Mouse (Mus musculus) brown adipose tissue, adult 24 weeks (tissue): Measurements from ENCODE around the gene Tcf7. TPM values are rescaled to one million over a fixed set of nuclear protein-coding genes. Genes with fewer than 3 reads are reported as not detected.
"Not testable (repeated sequence)": the region's sequence is repeated elsewhere in the genome, so short reads cannot be mapped to it uniquely, and the experiment has no call there.

Experiments used
- H3K27ac ChIP-seq: fragments of 200-500 bp; replicated peaks from 2 replicates; pipeline ENCODE4 v1.5.1; 2012; ENCODE audit warnings: low read depth, mild to moderate bottlenecking, low read length
- H3K4me1 ChIP-seq: fragments of 200-500 bp; 2 replicates; pipeline ENCODE4 v1.6.1; 2012; ENCODE audit warnings: low read length, mixed read lengths; ENCODE audit not compliant: control insufficient read depth, insufficient read depth, insufficient read length
- H3K4me3 ChIP-seq: fragments of 200-500 bp; 2 replicates; pipeline ENCODE4 v1.5.1; 2012; ENCODE audit warnings: low read depth, mild to moderate bottlenecking, low read length, moderate library complexity; ENCODE audit not compliant: insufficient read depth
- polyA plus RNA-seq: library from polyadenylated mRNA; stranded (reverse); fragments of >200 nt; gene quantifications from 2 replicates; pipeline ENCODE4 v1.2.4, GENCODE M21; 2012; ENCODE audit not compliant: missing spikeins, insufficient read depth, insufficient read length

Gene Tcf7
- polyA plus RNA-seq, 1 experiment: not detected

- peak within 1 kb of the TSS; percentile 99 for H3K27ac ChIP-seq
- peaks cover 9% of the 10 kb centered on the region; the same call in 1 of the 2 replicates for H3K4me1 ChIP-seq
- H3K4me3 ChIP-seq: peak within 1 kb of the TSS; percentile 79
Observed at GRCm38 (mm10) chr11:52231606-52232541, 50.9 kb downstream of the Tcf7 start, which contains the start of gene Skp1a. TSS of gene Skp1a (plus strand) at chr11:52231995.

GRCm38 (mm10) chr11:52230694-52231093 lies 52.1 kb downstream of the Tcf7 start:
- Histone ChIP-seq H3K4me3 (peak overlapping the region; percentile 1; the same call in 1 of the 2 replicates), H3K4me1 (peaks cover 9% of the 10 kb centered on the region; the same call in 1 of the 2 replicates), H3K27ac (no peak overlapping the region)

DNA sequence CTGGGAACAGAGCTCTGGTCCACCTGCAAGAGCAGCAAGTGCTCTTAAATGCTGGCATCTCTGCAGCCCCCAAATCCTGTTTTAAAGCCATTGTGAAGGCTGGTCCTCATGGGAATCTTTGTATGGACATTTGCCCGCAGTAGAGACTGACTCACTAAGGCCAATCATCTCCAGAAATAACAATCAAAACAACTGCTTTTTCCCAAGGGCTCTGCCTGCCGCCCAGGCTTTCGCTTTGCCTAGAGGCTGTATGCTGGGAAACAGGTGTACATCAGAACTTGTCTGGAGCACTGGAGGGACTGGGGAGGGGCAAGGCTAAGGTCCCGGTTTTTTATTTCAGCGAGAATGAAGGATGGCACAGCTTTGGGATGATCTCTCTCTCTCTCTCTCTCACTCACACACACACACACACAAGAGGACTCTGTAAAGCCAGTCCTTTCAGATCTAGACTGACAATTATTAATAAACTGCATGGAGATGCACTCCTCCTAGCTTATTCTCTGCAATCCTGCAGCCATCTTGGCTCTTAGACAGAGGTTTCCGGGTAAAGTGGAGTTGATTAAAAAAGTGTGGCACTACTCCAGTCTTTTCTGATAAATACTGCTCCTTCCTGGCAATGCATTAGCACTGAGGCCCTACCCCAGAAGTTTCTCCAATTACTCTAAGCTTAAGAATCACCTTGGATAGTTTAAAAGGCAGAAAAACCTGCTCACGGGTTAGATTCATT lies 53.9 kb downstream of the Tcf7 start:
- Histone ChIP-seq H3K4me3 (no peak overlapping the region), H3K4me1 (peaks cover 6% of the 10 kb centered on the region; the same call in 1 of the 2 replicates), H3K27ac (no peak overlapping the region; the same call in 1 of the 2 replicates)

- Histone ChIP-seq H3K4me1 (peaks cover 6% of the 10 kb centered on the region; the same call in 1 of the 2 replicates), H3K27ac (no peak overlapping the region), H3K4me3 (no peak overlapping the region)
Observed at GRCm38 (mm10) chr11:52227466-52228226, 55.2 kb downstream of the Tcf7 start.

- Histone ChIP-seq H3K4me1 (peaks cover 6% of the 10 kb centered on the region; the same call in 1 of the 2 replicates), H3K4me3 (no peak overlapping the region), H3K27ac (no peak overlapping the region)
Observed at GRCm38 (mm10) chr11:52227053-52227452, 55.8 kb downstream of the Tcf7 start.

- H3K27ac ChIP-seq: no peak overlapping the region
- peaks cover 6% of the 10 kb centered on the region; the same call in 1 of the 2 replicates for H3K4me1 ChIP-seq
- no peak overlapping the region for H3K4me3 ChIP-seq
Observed at GRCm38 (mm10) chr11:52225986-52226599, 56.7 kb downstream of the Tcf7 start.

GRCm38 (mm10) chr11:52223968-52224682 lies 58.7 kb downstream of the Tcf7 start:
- Histone ChIP-seq H3K4me3 (no peak overlapping the region; the same call in 1 of the 2 replicates), H3K27ac (no peak overlapping the region)

GRCm38 (mm10) chr11:52222891-52223290 lies 59.9 kb downstream of the Tcf7 start:
- no peak overlapping the region for H3K27ac ChIP-seq
- H3K4me1 ChIP-seq: no peaks in the 10 kb centered on the region
- H3K4me3 ChIP-seq: no peak overlapping the region

More at GRCm38 (mm10) chr11:52223968-52224682, 58.7 kb downstream of the Tcf7 start:
- H3K4me1 ChIP-seq: no peaks in the 10 kb centered on the region

- not testable (repeated sequence) for H3K4me3 ChIP-seq, H3K4me1 ChIP-seq, H3K27ac ChIP-seq
Observed at GRCm38 (mm10) chr11:52221921-52222320, 60.9 kb downstream of the Tcf7 start.

GRCm38 (mm10) chr11:52220282-52220681 lies 62.5 kb downstream of the Tcf7 start:
- Histone ChIP-seq H3K4me1 (no peaks in the 10 kb centered on the region), H3K27ac (no peak overlapping the region), H3K4me3 (no peak overlapping the region)

DNA sequence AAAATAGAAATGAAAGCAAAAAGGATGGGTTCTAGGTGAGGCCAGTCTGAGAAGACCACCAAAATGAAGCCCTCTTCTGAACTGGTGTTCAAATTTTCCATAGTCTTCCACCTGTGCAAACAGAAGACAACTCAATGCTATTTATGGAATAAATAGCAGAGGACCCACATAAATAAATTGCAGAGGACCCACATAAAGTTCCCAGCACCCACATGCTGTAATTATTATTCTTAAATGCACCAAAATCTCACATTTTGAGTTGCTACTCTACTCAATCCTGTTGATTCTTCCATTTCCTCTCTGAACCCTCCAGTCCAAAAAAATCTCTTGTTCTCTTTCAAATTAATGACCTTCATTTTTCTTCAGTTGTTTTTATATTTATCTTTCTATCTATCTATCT lies 68.9 kb downstream of the Tcf7 start, which contains the start of gene Olfr1371:
Gene Olfr1371 (minus strand): TSS at position 101 of the 400 bp plus-strand sequence.
- Histone ChIP-seq H3K4me3 (no peak within 1 kb of the TSS), H3K27ac (no peak within 1 kb of the TSS), H3K4me1 (no peaks in the 10 kb centered on the region)
